Mouse (Mus musculus) regulatory T cell (primary cell): ENCODE results near the gene Drosha.
"Not testable (repeated sequence)": the region's sequence is repeated elsewhere in the genome, so short reads cannot be mapped to it uniquely, and the experiment has no call there.

Source experiments
- in situ Hi-C: fragments of 300-600 bp; cut with MboI, MseI; formaldehyde crosslinking; loops from one replicate; pipeline ENCODE4 v1.15.1; 2025; ENCODE audit warnings: high pct_unique_total_duplicates

Drosha gene

DNA sequence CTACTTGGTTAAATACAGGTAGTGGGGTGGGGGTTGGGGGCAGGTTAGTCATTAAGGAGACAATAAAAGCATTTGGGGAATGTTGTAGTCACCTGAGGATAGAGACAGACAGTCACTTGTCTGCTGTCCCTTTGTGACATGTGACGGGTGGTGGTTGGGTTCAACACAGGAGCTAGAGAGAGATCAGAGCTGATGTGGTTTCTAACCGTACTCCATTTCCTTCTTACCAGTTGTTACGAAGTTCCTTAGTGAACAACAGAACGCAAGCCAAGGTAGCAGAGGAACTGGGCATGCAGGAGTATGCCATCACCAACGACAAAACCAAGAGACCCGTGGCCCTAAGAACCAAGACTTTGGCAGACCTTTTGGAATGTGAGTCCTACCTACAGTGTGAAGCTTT, 99.2 kb downstream of the Drosha start:
- in situ Hi-C loops: no loop called here

DNA sequence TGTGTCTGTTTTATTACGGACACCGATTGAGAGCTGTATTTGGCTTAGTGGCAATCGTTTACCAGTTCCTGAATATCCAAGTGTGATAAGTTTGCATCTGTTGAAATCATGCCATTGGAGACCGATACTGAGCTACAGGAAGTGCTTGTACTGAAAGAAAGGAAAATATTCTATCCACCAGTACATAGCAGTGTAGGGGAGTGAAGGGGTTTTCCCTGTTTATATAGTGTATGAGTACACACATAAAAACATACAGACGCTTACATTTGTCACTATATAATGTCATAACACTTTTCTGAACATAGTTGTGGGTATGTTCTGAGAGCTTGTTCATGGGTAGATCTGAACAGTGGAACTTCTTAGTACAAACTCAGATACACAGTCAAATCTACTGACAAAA, 106.9 kb downstream of the Drosha start:
- in situ Hi-C loops: no loop called here

DNA sequence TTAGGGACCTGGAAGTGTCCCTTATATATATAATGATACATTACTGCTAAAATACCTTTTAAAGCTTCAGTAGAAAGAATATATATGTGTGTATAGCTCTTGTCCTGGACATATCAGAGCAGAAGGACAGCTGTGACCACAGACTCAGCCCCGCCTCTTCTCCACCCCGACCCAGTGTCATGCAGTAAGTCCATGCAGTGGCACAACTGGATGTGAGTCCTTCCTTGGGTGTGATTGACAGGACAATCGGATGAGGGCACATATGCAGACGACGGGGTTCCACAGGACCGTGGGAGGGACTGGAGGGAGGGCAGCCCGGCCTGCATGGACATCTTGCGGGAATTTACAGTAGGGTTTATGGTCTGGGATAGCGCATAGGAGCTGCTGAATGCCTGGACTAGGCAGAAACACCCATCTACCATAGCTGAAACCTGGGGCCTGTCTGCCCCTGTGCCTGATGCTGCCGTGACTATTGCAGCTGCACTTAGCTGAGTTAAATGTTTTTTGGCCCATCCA, 111.7 kb downstream of the Drosha start:
- in situ Hi-C loops: no loop called here

DNA sequence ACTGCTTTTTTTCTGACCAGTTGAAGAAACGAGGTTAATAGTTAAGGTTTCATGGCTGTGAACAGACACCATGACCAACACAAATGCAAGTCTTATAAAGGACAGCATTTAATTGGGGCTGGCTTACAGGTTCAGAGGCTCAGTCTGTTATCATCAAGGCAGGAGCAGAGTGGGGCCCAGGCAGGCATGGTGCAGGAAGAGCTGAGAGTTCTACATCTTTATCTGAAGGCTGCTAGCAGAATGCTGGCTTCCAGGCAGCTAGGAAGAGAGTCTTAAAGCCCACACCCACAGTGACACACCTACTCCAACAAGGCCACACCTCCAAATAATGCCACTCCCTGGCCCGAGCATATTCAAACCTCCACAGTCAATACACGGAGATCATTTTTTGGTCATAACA, 112.7 kb downstream of the Drosha start:
- in situ Hi-C loops: not testable (repeated sequence)

DNA sequence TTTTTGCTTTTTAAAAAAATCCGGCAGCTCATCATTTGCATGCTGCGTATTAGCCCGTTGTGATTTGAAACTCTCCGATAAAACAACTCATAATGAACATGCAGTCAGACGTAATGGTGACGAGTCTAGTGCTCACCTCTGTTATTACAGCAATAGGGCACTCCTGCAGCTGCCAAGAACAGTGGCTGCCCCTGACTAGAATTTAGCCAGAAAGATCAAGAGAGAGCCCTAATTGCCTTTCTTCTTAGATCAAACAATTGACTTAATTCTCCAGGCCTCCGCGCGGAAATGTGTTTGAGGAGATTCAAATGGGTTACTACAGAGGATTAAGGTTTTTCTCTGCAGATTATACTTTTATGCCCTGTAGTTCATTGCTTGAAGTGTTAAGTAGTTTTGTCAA, 116.5 kb downstream of the Drosha start:
- in situ Hi-C loops: no loop called here

DNA sequence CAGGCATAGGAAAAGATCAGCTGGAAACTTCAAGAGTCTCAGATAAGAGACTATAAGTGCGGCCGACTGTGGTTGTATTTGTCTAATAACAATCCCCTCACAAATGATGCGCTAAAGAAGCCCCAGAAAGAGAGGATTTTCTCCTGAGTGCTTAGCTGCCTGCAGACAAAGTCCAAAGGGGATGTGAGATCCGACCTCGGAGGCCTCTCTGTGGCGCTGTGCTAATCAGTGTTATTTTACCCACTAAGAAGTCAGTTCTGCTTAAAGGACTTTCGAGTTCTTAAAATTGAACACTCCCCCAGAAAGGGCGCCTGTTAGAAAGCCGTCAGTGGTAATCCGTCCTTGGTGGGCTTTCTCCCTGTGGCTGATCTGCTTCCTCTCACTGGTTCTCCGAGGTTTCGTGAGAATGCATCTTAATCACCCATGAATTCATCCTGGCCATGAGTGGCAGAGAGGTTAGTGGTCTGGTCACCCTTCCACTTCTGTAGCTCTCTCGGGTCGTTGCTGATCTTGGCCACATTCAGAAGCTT, 117.1 kb downstream of the Drosha start:
- in situ Hi-C loops: no loop called here

DNA sequence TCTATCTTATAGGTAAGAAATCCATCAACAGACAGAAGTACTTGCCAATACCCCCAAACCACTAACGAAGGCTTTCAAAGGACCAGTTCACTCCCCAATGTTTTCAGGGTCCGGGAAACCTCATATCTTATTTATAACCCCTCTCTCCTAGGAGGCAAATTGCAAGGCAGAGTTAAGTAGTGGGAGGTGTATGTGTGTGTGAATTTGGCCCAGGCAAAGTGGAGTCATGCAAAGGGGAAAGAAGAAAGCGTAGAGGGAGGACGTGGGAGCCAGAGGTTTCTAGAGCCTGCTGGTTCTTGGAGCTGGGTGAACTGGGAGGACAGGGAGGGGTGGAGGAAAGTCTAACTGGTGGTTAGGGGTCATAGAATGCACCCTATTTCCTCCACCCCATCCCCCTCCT, 117.8 kb downstream of the Drosha start:
- in situ Hi-C loops: no loop called here

DNA sequence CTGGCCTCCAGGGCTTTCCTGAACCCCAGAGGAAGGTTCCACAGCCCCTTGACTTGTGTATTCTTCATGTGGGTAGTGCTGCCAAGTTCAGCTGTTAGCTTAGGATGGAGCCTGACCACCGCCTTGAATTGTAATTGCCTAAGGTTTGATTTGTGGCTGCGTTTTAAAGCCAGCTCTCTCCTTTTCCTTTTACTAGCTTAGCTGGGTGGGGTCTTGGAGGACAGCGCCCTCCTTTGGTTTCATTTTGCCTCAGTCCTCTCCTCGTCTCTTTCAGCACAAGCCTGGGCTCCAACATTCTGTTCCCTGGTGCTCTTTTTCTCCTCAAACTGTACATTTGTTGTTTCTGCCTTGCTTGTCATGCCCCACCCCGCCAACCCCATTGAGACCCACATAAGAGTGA, 133.4 kb downstream of the Drosha start:
- in situ Hi-C loops: no loop called here

DNA sequence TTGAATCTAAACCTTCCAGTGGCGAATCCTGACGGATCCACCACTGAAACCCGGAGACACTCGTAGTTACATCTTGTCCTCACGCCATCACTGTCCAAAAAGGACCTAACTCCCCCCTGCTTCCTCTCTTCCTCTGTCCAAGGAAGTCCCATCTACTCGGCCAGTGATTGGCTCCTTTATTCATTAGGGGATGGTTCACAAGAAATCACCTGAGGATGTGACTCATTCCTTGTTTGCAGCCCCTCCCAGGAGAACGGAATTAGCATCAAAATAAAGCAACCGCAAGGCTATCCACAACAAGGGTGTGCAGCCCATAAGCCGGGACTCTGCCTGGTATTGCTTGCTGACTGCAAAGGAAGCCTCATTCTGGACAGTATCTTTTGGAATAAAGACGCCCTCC, 137.6 kb downstream of the Drosha start:
- in situ Hi-C loops: no loop called here

DNA sequence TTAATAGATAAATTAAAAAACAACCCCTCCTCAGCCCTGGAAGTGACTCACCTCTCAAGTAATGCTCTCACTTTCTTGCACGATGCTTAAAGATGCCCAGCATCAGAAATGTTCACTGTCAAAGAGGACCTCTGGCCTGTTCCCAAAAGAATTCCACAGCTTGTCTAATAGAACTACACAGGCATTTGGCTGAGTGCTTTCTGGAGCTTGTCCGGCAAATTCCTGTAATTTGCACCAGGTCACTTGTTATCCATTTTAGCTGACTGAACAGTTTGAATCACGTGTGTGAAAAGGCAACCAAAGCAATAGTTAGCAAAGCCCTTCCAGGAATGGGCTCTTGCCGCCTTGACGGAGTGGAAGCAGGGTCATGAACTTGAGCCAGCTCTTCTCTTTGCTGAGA, 140.6 kb downstream of the Drosha start:
- in situ Hi-C loops: no loop called here

DNA sequence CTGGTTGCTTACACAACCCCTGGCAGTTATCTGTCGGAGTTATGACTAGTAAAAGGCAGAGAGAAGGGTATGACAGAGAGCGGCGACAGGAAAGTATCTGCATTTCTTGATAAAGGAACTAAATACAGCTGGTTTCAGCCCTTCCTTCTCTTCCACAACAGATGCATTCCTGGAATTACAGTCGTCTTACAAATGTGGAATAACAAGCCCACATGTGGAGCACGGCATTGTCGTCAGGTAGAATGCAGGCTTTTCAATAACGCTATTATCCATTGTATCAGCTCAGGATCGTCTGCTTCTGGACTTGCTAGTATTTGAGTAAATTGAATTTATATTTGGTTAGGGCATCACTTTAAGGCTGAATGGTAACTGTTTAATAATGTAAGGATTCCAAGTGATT, 144.2 kb downstream of the Drosha start:
- in situ Hi-C loops: no loop called here

DNA sequence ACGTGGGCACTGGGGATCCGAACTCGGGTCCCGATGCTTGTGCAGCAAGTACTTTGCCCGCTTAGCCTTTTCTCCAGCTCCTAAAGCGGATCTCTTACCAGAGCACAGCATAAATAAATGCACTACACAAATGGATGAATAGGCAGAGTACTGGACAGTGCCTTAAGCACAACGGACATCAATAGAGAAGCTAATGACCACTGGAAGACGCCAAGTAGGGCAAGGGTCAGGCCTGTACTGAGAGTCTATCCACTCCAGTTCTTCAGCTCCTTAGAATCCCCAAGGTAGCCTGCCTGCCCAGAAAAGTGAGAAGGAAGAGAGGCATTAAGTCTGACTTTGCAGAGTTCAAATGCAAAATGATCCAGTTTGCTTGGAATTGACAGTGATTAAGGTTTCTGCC, 147.8 kb downstream of the Drosha start:
- in situ Hi-C loops: no loop called here
